Comparison of ENCODE assay signal across 20 mouse cellular contexts in the genomic region with DNA sequence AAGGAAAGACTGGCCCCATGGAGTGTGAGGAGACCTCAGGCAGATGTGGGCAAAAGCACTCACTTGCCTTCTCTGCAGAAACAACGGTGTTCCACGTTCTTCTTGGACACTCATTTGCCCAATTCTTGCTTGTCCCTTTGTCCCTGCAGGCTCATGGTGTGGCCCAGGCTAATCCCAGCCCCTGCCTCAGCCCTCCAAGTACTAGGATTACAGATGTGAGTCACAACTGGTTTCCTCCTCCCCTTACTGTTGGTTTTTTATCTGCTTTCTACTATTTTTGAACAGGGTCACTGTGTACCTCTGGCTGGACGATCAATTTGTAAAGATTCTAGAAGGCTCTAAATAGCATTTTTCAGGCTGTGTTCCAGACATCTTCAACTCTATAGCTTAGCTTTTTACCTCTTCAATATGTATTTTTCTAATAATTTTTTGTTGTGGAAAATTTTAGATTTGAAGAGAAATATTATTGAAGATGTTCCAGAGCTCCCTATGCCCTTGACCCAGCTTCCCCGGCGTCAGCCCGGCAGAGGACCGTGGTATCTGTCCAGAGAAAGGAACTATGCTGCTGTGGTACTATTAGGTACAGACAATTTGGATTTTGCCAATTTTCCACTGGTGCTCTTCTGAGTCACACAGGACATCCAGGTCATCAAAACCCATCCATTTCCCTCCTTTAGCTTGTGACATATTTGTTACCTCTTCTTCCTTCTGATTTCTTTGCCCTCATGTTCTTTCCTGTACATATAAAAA.
DNase-seq lines count a peak whose midpoint lies in the region; ATAC-seq and TF ChIP-seq lines count a peak whose summit lies in the region.
"Had no signal": no experiment of that assay in that cellular context is flagged by ENCODE, and none has a peak within 500 bp of the region (broad histone marks: within the 10 kb centered on the region; RNA-seq: fewer than 3 reads in every experiment).

No protein-coding gene starts in this region.

- ATAC-seq in heart, embryonic 13.5 days (ENCODE audit: extremely low read depth, insufficient number of reproducible peaks, low FRiP score, low TSS enrichment), result no peak
- ATAC-seq in heart, embryonic 11.5 days (replicated peaks; ENCODE audit: insufficient number of reproducible peaks, low FRiP score, low TSS enrichment), result no peak
- no peak for ATAC-seq in hindbrain, embryonic 13.5 days (ENCODE audit: low FRiP score)
- ATAC-seq in neural tube, embryonic 15.5 days (ENCODE audit: low FRiP score), result no peak
- ATAC-seq: forebrain, embryonic 14.5 days; intestine, embryonic 15.5 days had no signal

- peaks cover 26% of the 10 kb centered on the region for H3K79me2 ChIP-seq in C2C12 (ENCODE audit: control insufficient read depth, insufficient read depth)

- peak; percentile 61 for DNase-seq in adrenal gland, postnatal 14 days
- DNase-seq in ovary, postnatal 10 days (ENCODE audit: low spot score), result no peak
- DNase-seq: cerebellum, adult 8-10 months; cerebellum, postnatal 14 days; embryo, embryonic 11 days; gastrocnemius, postnatal 36 days; heart, adult 11 months; heart, postnatal 14 days had no signal

- 71% methylated on average over 7 of the region's 7 CpGs for WGBS in heart, embryonic 13.5 days
- 68% methylated on average over 7 of the region's 7 CpGs for WGBS in heart, embryonic 11.5 days (ENCODE audit: insufficient replicate concordance)
- 75% methylated on average over 7 of the region's 7 CpGs for WGBS in hindbrain, embryonic 13.5 days
- WGBS in neural tube, embryonic 15.5 days, result 83% methylated on average over 7 of the region's 7 CpGs

- peaks cover 7% of the 10 kb centered on the region for H3K79me3 ChIP-seq in C2C12 (ENCODE audit: low read depth)

- H3K4me2 ChIP-seq in heart, embryonic 13.5 days, result no peak overlapping the region
- no peak overlapping the region for H3K4me2 ChIP-seq in heart, embryonic 11.5 days
- no peak overlapping the region for H3K4me2 ChIP-seq in hindbrain, embryonic 13.5 days
- no peak overlapping the region for H3K4me2 ChIP-seq in neural tube, embryonic 15.5 days
- H3K4me2 ChIP-seq: embryonic facial prominence, embryonic 15.5 days; heart, embryonic 15.5 days; hindbrain, embryonic 14.5 days; intestine, embryonic 15.5 days had no signal

- no peak overlapping the region for H3K27ac ChIP-seq in heart, embryonic 13.5 days (replicated peaks)
- H3K27ac ChIP-seq in heart, embryonic 11.5 days (ENCODE audit: low read depth, low read length), result no peak overlapping the region
- no peak overlapping the region for H3K27ac ChIP-seq in hindbrain, embryonic 13.5 days
- H3K27ac ChIP-seq in neural tube, embryonic 15.5 days (replicated peaks), result no peak overlapping the region
- H3K27ac ChIP-seq: embryonic facial prominence, embryonic 15.5 days; forebrain, embryonic 10.5 days; heart, embryonic 15.5 days; hindbrain, embryonic 14.5 days; intestine, embryonic 15.5 days had no signal

- no peaks in the 10 kb centered on the region for H3K36me3 ChIP-seq in heart, embryonic 13.5 days
- no peaks in the 10 kb centered on the region for H3K36me3 ChIP-seq in heart, embryonic 11.5 days (ENCODE audit: control insufficient read depth, insufficient read depth, low read length)
- no peaks in the 10 kb centered on the region for H3K36me3 ChIP-seq in C2C12 (ENCODE audit: control insufficient read depth, insufficient read depth)
- no peaks in the 10 kb centered on the region for H3K36me3 ChIP-seq in hindbrain, embryonic 13.5 days
- H3K36me3 ChIP-seq in neural tube, embryonic 15.5 days, result no peaks in the 10 kb centered on the region
- H3K36me3 ChIP-seq: embryonic facial prominence, embryonic 15.5 days; forebrain, embryonic 10.5 days; heart, embryonic 15.5 days; intestine, embryonic 15.5 days had no signal

- no peaks in the 10 kb centered on the region for H3K9me3 ChIP-seq in heart, embryonic 13.5 days
- H3K9me3 ChIP-seq in heart, embryonic 11.5 days (replicated peaks; ENCODE audit: control insufficient read depth, low read length), result no peaks in the 10 kb centered on the region
- no peaks in the 10 kb centered on the region for H3K9me3 ChIP-seq in hindbrain, embryonic 13.5 days
- no peaks in the 10 kb centered on the region for H3K9me3 ChIP-seq in neural tube, embryonic 15.5 days (replicated peaks)
- H3K9me3 ChIP-seq: embryonic facial prominence, embryonic 15.5 days; forebrain, embryonic 10.5 days; heart, embryonic 15.5 days; intestine, embryonic 15.5 days had no signal

- H3K9ac ChIP-seq in heart, embryonic 13.5 days, result 0 out of 2 replicates have a peak overlapping the region, but pooled peaks have one; percentile 21
- H3K9ac ChIP-seq in heart, embryonic 11.5 days (ENCODE audit: low read depth, low read length), result no peak overlapping the region
- H3K9ac ChIP-seq in hindbrain, embryonic 13.5 days, result no peak overlapping the region
- no peak overlapping the region for H3K9ac ChIP-seq in neural tube, embryonic 15.5 days (replicated peaks)
- H3K9ac ChIP-seq: embryonic facial prominence, embryonic 15.5 days; heart, embryonic 15.5 days; hindbrain, embryonic 14.5 days; intestine, embryonic 15.5 days had no signal

- peaks cover 2% of the 10 kb centered on the region; the same call in 1 of the 2 replicates for H3K27me3 ChIP-seq in heart, embryonic 13.5 days (replicated peaks)
- no peaks in the 10 kb centered on the region for H3K27me3 ChIP-seq in heart, embryonic 11.5 days (ENCODE audit: control insufficient read depth, insufficient read depth, low read length)
- H3K27me3 ChIP-seq in C2C12 (ENCODE audit: control insufficient read depth, insufficient read depth, insufficient read length), result no peaks in the 10 kb centered on the region
- H3K27me3 ChIP-seq in hindbrain, embryonic 13.5 days, result no peaks in the 10 kb centered on the region
- H3K27me3 ChIP-seq in neural tube, embryonic 15.5 days (replicated peaks), result no peaks in the 10 kb centered on the region
- H3K27me3 ChIP-seq: embryonic facial prominence, embryonic 15.5 days; heart, embryonic 15.5 days; intestine, embryonic 15.5 days had no signal

- no peak overlapping the region for H3K4me3 ChIP-seq in heart, embryonic 13.5 days
- H3K4me3 ChIP-seq in heart, embryonic 11.5 days (ENCODE audit: low read depth, low read length), result no peak overlapping the region
- H3K4me3 ChIP-seq in C2C12 (ENCODE audit: insufficient read depth, poor library complexity, severe bottlenecking), result peak overlapping the region; percentile 16
- H3K4me3 ChIP-seq in hindbrain, embryonic 13.5 days, result no peak overlapping the region
- no peak overlapping the region for H3K4me3 ChIP-seq in neural tube, embryonic 15.5 days (replicated peaks)
- H3K4me3 ChIP-seq: embryonic facial prominence, embryonic 15.5 days; erythroblast, embryonic 14.5 days; forebrain, embryonic 10.5 days; heart, embryonic 15.5 days; intestine, embryonic 15.5 days had no signal

- H3K4me1 ChIP-seq in heart, embryonic 13.5 days, result peaks cover 31% of the 10 kb centered on the region
- H3K4me1 ChIP-seq in heart, embryonic 11.5 days (ENCODE audit: control insufficient read depth, insufficient read depth, low read length), result no peaks in the 10 kb centered on the region
- H3K4me1 ChIP-seq in hindbrain, embryonic 13.5 days (replicated peaks), result peaks cover 10% of the 10 kb centered on the region
- no peaks in the 10 kb centered on the region for H3K4me1 ChIP-seq in neural tube, embryonic 15.5 days
- H3K4me1 ChIP-seq: embryonic facial prominence, embryonic 15.5 days; intestine, embryonic 15.5 days had no signal

- peak overlapping the region; percentile 25 for H3ac ChIP-seq in C2C12 (ENCODE audit: control insufficient read depth, insufficient read length, low read depth)

- no peak for TF ChIP-seq CTCF in C2C12 (IDR thresholded peaks at IDR 0.05; ENCODE audit: control insufficient read depth, insufficient read depth, insufficient read length)

TF ChIP-seq in C2C12, 6 proteins besides CTCF, POLR2A, EP300 and RAD21:
- TF ChIP-seq MYOD1 (IDR thresholded peaks at IDR 0.05; ENCODE audit: control insufficient read depth, insufficient read length, low read depth) (no peak), MAX (IDR thresholded peaks at IDR 0.05) (no peak), MYOG (IDR thresholded peaks at IDR 0.05; ENCODE audit: control insufficient read depth, extremely low read depth, insufficient read length) (no peak), USF1 (IDR thresholded peaks at IDR 0.05; ENCODE audit: low read depth) (no peak), FOSL1 (IDR thresholded peaks at IDR 0.05; ENCODE audit: insufficient read depth, low read length, poor library complexity, severe bottlenecking) (no peak), CEBPB (IDR thresholded peaks at IDR 0.05; ENCODE audit: low read depth) (no peak)
